Mouse (Mus musculus): ENCODE results near the gene Hk3. TPM values are rescaled to one million over a fixed set of nuclear protein-coding genes. Genes with fewer than 3 reads are reported as not detected.

Hk3 gene
- polyA plus RNA-seq, 1 experiment from 2014 or later: 0.72 TPM

GRCm38 (mm10) chr13:54987405-54987804 lies 33.8 kb downstream of the Hk3 start:
- no peak overlapping the region for H3K4me3 ChIP-seq (ENCODE audit: control insufficient read depth in 1 of 2, insufficient read depth in 1 of 2, low read depth in 1 of 2, low read length in 2 of 2)
- no peaks in the 10 kb centered on the region; the same call in 1 of the 2 replicates for H3K27me3 ChIP-seq (ENCODE audit: control insufficient read depth, insufficient read depth, low read length)
- no peak overlapping the region for H3K4me2 ChIP-seq (ENCODE audit: low read length)
- no peak overlapping the region for H3K9ac ChIP-seq (ENCODE audit: low read length)
- no peaks in the 10 kb centered on the region for H3K9me3 ChIP-seq (ENCODE audit: control insufficient read depth, low read length)
- no peaks in the 10 kb centered on the region for H3K36me3 ChIP-seq (ENCODE audit: control insufficient read depth, insufficient read depth, low read length)
- H3K4me1 ChIP-seq (ENCODE audit: control insufficient read depth in 2 of 2, insufficient read depth in 2 of 2, low read length in 2 of 2): peaks cover 5 to 7% of the 10 kb centered on the region in 2 experiments
- no peak for ATAC-seq (ENCODE audit: insufficient number of reproducible peaks, insufficient read depth, low FRiP score, low read depth)
- H3K27ac ChIP-seq (replicated peaks in 1 of 2; ENCODE audit: control insufficient read depth in 1 of 2, insufficient read depth in 1 of 2, low read depth in 2 of 2, low read length in 2 of 2): no peak overlapping the region
- 75% methylated on average over 9 of the region's 9 CpGs for WGBS

DNA sequence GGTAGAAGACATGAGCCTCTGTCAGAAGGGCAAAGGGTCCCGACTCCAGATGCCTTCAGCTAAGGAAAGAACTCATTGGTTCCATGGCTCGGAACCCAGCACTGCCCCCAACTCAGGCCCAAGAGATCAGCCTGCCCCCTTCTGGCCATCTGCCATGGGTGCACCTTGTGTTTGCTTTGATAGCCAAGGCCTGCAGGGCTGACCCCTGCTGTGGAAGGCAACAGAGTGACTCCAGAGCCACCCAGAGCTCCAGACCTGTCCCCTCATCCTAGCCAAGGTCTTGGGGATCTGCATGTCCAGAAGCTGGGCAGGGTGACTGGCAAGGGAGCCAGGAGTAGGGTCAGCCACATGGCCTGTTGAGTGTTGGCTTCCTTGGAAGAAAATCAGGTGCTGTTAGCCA lies 37.6 kb downstream of the Hk3 start:
- Histone ChIP-seq H3K4me2 (ENCODE audit: low read length) (no peak overlapping the region), H3K27me3 (ENCODE audit: control insufficient read depth, insufficient read depth, low read length) (no peaks in the 10 kb centered on the region; the same call in 1 of the 2 replicates), H3K4me1 (ENCODE audit: control insufficient read depth in 2 of 2, insufficient read depth in 2 of 2, low read length in 2 of 2) (peaks cover 5 to 6% of the 10 kb centered on the region in 2 experiments), H3K27ac (replicated peaks in 1 of 2; ENCODE audit: control insufficient read depth in 1 of 2, insufficient read depth in 1 of 2, low read depth in 2 of 2, low read length in 2 of 2) (no peak overlapping the region), H3K4me3 (ENCODE audit: control insufficient read depth in 1 of 2, insufficient read depth in 1 of 2, low read depth in 1 of 2, low read length in 2 of 2) (no peak overlapping the region), H3K9me3 (ENCODE audit: control insufficient read depth, low read length) (no peaks in the 10 kb centered on the region), H3K36me3 (ENCODE audit: control insufficient read depth, insufficient read depth, low read length) (no peaks in the 10 kb centered on the region), H3K9ac (ENCODE audit: low read length) (no peak overlapping the region)
- ATAC-seq (ENCODE audit: insufficient number of reproducible peaks, insufficient read depth, low FRiP score, low read depth): no peak
- 56% methylated on average over 2 of the region's 2 CpGs for WGBS

- H3K27ac ChIP-seq (replicated peaks in 1 of 2; ENCODE audit: control insufficient read depth in 1 of 2, insufficient read depth in 1 of 2, low read depth in 2 of 2, low read length in 2 of 2): no peak overlapping the region
- no peaks in the 10 kb centered on the region for H3K36me3 ChIP-seq (ENCODE audit: control insufficient read depth, insufficient read depth, low read length)
- no peak overlapping the region for H3K9ac ChIP-seq (ENCODE audit: low read length)
- WGBS: 58% methylated on average over 8 of the region's 8 CpGs
- no peaks in the 10 kb centered on the region for H3K9me3 ChIP-seq (ENCODE audit: control insufficient read depth, low read length)
- no peak overlapping the region for H3K4me3 ChIP-seq (ENCODE audit: control insufficient read depth in 1 of 2, insufficient read depth in 1 of 2, low read depth in 1 of 2, low read length in 2 of 2)
- ATAC-seq (ENCODE audit: insufficient number of reproducible peaks, insufficient read depth, low FRiP score, low read depth): no peak
- no peak overlapping the region for H3K4me2 ChIP-seq (ENCODE audit: low read length)
- peaks cover 3 to 5% of the 10 kb centered on the region in 2 experiments; a peak in 3 of 4 replicates for H3K4me1 ChIP-seq (ENCODE audit: control insufficient read depth in 2 of 2, insufficient read depth in 2 of 2, low read length in 2 of 2)
- no peaks in the 10 kb centered on the region; the same call in 1 of the 2 replicates for H3K27me3 ChIP-seq (ENCODE audit: control insufficient read depth, insufficient read depth, low read length)
Observed at GRCm38 (mm10) chr13:54983001-54983400, 38.2 kb downstream of the Hk3 start.

DNA sequence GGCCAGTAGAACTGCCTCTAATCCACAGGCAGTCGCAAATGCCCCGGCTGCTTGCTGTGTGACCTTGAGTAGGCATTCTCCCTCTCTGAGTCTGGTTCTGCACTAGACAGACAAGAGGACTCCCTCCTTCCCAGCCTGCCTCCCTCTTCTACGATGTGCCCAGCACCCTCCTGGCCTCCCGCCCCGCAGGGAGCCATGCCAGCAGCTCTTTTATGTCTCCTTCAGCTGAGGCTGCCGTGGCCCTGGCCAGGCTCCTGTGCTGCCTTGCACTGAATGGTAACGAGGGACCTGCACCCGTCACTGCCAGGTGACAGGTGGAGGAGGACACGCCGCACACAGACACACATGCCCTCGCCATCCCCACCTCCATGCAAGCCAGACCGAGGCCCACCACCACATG lies 40.2 kb downstream of the Hk3 start:
- Histone ChIP-seq H3K27me3 (ENCODE audit: control insufficient read depth, insufficient read depth, low read length) (no peaks in the 10 kb centered on the region; the same call in 1 of the 2 replicates), H3K4me1 (ENCODE audit: control insufficient read depth in 2 of 2, insufficient read depth in 2 of 2, low read length in 2 of 2) (no peaks in the 10 kb centered on the region), H3K4me3 (ENCODE audit: control insufficient read depth in 1 of 2, insufficient read depth in 1 of 2, low read depth in 1 of 2, low read length in 2 of 2) (no peak overlapping the region), H3K4me2 (ENCODE audit: low read length) (no peak overlapping the region), H3K36me3 (ENCODE audit: control insufficient read depth, insufficient read depth, low read length) (no peaks in the 10 kb centered on the region), H3K9ac (ENCODE audit: low read length) (no peak overlapping the region), H3K9me3 (ENCODE audit: control insufficient read depth, low read length) (no peaks in the 10 kb centered on the region), H3K27ac (replicated peaks in 1 of 2; ENCODE audit: control insufficient read depth in 1 of 2, insufficient read depth in 1 of 2, low read depth in 2 of 2, low read length in 2 of 2) (no peak overlapping the region)
- no peak for ATAC-seq (ENCODE audit: insufficient number of reproducible peaks, insufficient read depth, low FRiP score, low read depth)
- 71% methylated on average over 12 of the region's 12 CpGs for WGBS

- H3K27ac ChIP-seq (replicated peaks in 1 of 2; ENCODE audit: control insufficient read depth in 1 of 2, insufficient read depth in 1 of 2, low read depth in 2 of 2, low read length in 2 of 2): no peak overlapping the region
- 58% methylated on average over 8 of the region's 8 CpGs for WGBS
- no peaks in the 10 kb centered on the region; the same call in 1 of the 2 replicates for H3K27me3 ChIP-seq (ENCODE audit: control insufficient read depth, insufficient read depth, low read length)
- H3K9ac ChIP-seq (ENCODE audit: low read length): no peak overlapping the region
- H3K36me3 ChIP-seq (ENCODE audit: control insufficient read depth, insufficient read depth, low read length): no peaks in the 10 kb centered on the region
- H3K4me2 ChIP-seq (ENCODE audit: low read length): no peak overlapping the region
- no peaks in the 10 kb centered on the region for H3K4me1 ChIP-seq (ENCODE audit: control insufficient read depth in 2 of 2, insufficient read depth in 2 of 2, low read length in 2 of 2)
- no peak for ATAC-seq (ENCODE audit: insufficient number of reproducible peaks, insufficient read depth, low FRiP score, low read depth)
- no peak overlapping the region for H3K4me3 ChIP-seq (ENCODE audit: control insufficient read depth in 1 of 2, insufficient read depth in 1 of 2, low read depth in 1 of 2, low read length in 2 of 2)
- H3K9me3 ChIP-seq (ENCODE audit: control insufficient read depth, low read length): no peaks in the 10 kb centered on the region
Observed at GRCm38 (mm10) chr13:54978804-54979203, 42.4 kb downstream of the Hk3 start.

DNA sequence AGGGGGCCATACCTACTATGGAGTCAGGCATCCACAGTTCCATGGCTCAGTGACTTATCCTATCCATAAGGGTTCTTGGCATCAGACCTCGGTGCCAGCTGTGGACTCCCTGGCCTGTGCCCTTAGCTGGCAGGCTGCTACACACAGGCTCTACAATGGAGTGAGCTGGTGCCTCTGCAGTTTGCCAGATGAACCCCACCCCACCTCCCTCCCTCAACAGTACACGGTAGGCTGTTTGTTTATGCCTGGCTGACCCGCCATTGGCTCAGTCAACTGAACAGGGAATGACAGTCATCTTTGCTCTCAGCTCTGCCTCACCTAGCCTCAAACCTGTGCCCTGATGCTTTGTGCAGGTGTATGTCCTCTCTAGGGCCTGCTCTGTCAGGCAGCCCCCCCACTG lies 45.6 kb downstream of the Hk3 start:
- no peaks in the 10 kb centered on the region for H3K4me1 ChIP-seq (ENCODE audit: control insufficient read depth in 2 of 2, insufficient read depth in 2 of 2, low read length in 2 of 2)
- no peak for ATAC-seq (ENCODE audit: insufficient number of reproducible peaks, insufficient read depth, low FRiP score, low read depth)
- H3K9me3 ChIP-seq (ENCODE audit: control insufficient read depth, low read length): no peaks in the 10 kb centered on the region
- no peak overlapping the region for H3K4me2 ChIP-seq (ENCODE audit: low read length)
- no peak overlapping the region for H3K9ac ChIP-seq (ENCODE audit: low read length)
- no peak overlapping the region for H3K27ac ChIP-seq (replicated peaks in 1 of 2; ENCODE audit: control insufficient read depth in 1 of 2, insufficient read depth in 1 of 2, low read depth in 2 of 2, low read length in 2 of 2)
- no peaks in the 10 kb centered on the region for H3K36me3 ChIP-seq (ENCODE audit: control insufficient read depth, insufficient read depth, low read length)
- WGBS: 63% methylated on average over 3 of the region's 3 CpGs
- H3K27me3 ChIP-seq (ENCODE audit: control insufficient read depth, insufficient read depth, low read length): no peaks in the 10 kb centered on the region; the same call in 1 of the 2 replicates
- no peak overlapping the region for H3K4me3 ChIP-seq (ENCODE audit: control insufficient read depth in 1 of 2, insufficient read depth in 1 of 2, low read depth in 1 of 2, low read length in 2 of 2)

DNA sequence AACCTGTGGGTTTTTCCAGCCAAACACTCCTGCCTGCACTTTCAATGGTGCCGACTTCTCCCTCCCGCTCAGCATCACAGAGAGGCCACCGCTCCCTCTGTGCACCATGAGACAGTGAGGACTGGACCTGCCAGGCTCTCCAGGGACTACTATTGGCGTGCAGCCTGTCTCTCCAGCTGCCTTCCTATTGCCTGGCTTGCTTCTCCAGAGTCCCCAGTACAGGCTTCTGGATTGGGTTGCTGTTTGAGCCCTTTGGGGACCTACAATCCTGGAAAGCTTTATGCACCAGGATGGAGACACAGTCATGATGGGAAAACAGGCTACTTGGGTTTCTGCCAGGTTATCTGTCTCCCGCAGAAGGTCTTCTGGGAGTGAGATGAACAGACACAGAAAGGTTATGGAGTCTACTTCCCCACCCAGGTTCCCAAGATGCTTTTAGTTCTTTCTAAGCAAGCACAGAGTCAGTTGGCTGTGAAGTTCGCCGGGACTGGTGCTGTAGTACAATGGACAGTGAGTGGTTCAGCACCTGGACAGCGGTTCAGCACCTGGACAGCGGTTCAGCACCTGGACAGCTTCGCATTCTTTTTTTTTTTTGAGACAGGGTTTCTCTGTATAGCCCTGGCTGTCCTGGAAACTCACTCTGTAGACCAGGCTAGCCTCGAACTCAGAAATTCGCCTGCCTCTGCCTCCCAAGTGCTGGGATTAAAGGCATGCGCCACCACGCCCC lies 50.5 kb downstream of the Hk3 start:
- H3K36me3 ChIP-seq (ENCODE audit: control insufficient read depth, insufficient read depth, low read length): no peaks in the 10 kb centered on the region
- H3K9ac ChIP-seq (ENCODE audit: low read length): no peak overlapping the region
- no peak overlapping the region for H3K27ac ChIP-seq (replicated peaks in 1 of 2; ENCODE audit: control insufficient read depth in 1 of 2, insufficient read depth in 1 of 2, low read depth in 2 of 2, low read length in 2 of 2)
- no peak overlapping the region for H3K4me3 ChIP-seq (ENCODE audit: control insufficient read depth in 1 of 2, insufficient read depth in 1 of 2, low read depth in 1 of 2, low read length in 2 of 2)
- H3K4me2 ChIP-seq (ENCODE audit: low read length): no peak overlapping the region
- no peak for ATAC-seq (ENCODE audit: insufficient number of reproducible peaks, insufficient read depth, low FRiP score, low read depth)
- H3K4me1 ChIP-seq (ENCODE audit: control insufficient read depth in 2 of 2, insufficient read depth in 2 of 2, low read length in 2 of 2): no peaks in the 10 kb centered on the region
- H3K9me3 ChIP-seq (ENCODE audit: control insufficient read depth, low read length): no peaks in the 10 kb centered on the region
- WGBS: 35% methylated on average over 14 of the region's 14 CpGs
- H3K27me3 ChIP-seq (ENCODE audit: control insufficient read depth, insufficient read depth, low read length): no peaks in the 10 kb centered on the region; the same call in 1 of the 2 replicates

DNA sequence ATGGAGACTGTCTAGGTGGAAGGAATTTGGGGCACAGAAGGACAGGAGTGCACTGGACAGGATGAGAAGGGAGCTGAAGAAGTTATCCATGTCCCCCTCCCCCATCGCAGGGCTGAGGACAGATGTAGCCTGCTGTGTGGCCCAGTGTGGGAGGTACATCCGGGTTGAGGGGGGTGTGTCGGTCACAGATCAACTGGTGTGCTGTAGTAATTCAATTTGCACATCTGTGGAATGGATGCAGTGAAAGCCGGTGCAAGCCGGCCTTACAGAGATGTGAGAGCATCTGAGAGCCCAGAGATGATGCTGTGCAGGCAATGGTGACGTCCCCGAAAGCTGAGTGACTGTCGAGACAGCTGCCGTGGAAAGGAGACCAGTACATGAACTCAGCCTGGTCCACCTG lies 51.7 kb downstream of the Hk3 start:
- H3K4me3 ChIP-seq (ENCODE audit: control insufficient read depth in 1 of 2, insufficient read depth in 1 of 2, low read depth in 1 of 2, low read length in 2 of 2): no peak overlapping the region
- H3K4me1 ChIP-seq (ENCODE audit: control insufficient read depth in 2 of 2, insufficient read depth in 2 of 2, low read length in 2 of 2): no peaks in the 10 kb centered on the region
- no peaks in the 10 kb centered on the region for H3K9me3 ChIP-seq (ENCODE audit: control insufficient read depth, low read length)
- H3K27ac ChIP-seq (replicated peaks in 1 of 2; ENCODE audit: control insufficient read depth in 1 of 2, insufficient read depth in 1 of 2, low read depth in 2 of 2, low read length in 2 of 2): no peak overlapping the region
- no peak overlapping the region for H3K9ac ChIP-seq (ENCODE audit: low read length)
- no peak overlapping the region for H3K4me2 ChIP-seq (ENCODE audit: low read length)
- WGBS: 43% methylated on average over 9 of the region's 9 CpGs
- ATAC-seq (ENCODE audit: insufficient number of reproducible peaks, insufficient read depth, low FRiP score, low read depth): no peak
- no peaks in the 10 kb centered on the region; the same call in 1 of the 2 replicates for H3K27me3 ChIP-seq (ENCODE audit: control insufficient read depth, insufficient read depth, low read length)
- H3K36me3 ChIP-seq (ENCODE audit: control insufficient read depth, insufficient read depth, low read length): no peaks in the 10 kb centered on the region

All from heart, embryonic 14.5 days (tissue).